8 mouse cellular contexts compared by ENCODE assay signal in genomic region chr8:122347811-122348552, GRCm38 (mm10). TPM values are rescaled to one million over a fixed set of nuclear protein-coding genes. Genes with fewer than 3 reads are reported as not detected.
A peak's percentile ranks its signal among the peaks of the same experiment; 100 is the strongest.
DNase-seq lines count a peak whose midpoint lies in the region; ATAC-seq and TF ChIP-seq lines count a peak whose summit lies in the region.
"Had no signal": no experiment of that assay in that cellular context is flagged by ENCODE, and none has a peak within 500 bp of the region (broad histone marks: within the 10 kb centered on the region; RNA-seq: fewer than 3 reads in every experiment).

No protein-coding gene starts in this region.

- H3K27ac ChIP-seq in heart, embryonic 13.5 days (replicated peaks): peak overlapping the region; percentile 59
- no peak overlapping the region for H3K27ac ChIP-seq in kidney, embryonic 14.5 days (ENCODE audit: low read depth, low read length)
- H3K27ac ChIP-seq: midbrain, embryonic 12.5 days had no signal

- H3K9ac ChIP-seq in heart, embryonic 13.5 days: no peak overlapping the region; the same call in 1 of the 2 replicates
- H3K9ac ChIP-seq in kidney, embryonic 14.5 days (ENCODE audit: low read depth, low read length): no peak overlapping the region
- H3K9ac ChIP-seq: midbrain, embryonic 12.5 days had no signal

- peak; percentile 82 for DNase-seq in layer of hippocampus, adult 11-12 months (ENCODE audit: low spot score)
- no peak for DNase-seq in layer of hippocampus, adult 9-10 months (ENCODE audit: low spot score)
- DNase-seq in brain, embryonic 14.5 days (ENCODE audit: low read depth): peak; percentile 90
- DNase-seq in right cerebral cortex, adult 18-20 months: peak; percentile 77
- DNase-seq in ovary, postnatal 14 days (ENCODE audit: low spot score): no peak

- ATAC-seq in heart, embryonic 13.5 days (ENCODE audit: extremely low read depth, insufficient number of reproducible peaks, low FRiP score, low TSS enrichment): no peak
- no peak for ATAC-seq in kidney, embryonic 14.5 days (ENCODE audit: low FRiP score, low TSS enrichment)

- no peaks in the 10 kb centered on the region for H3K36me3 ChIP-seq in heart, embryonic 13.5 days
- H3K36me3 ChIP-seq in kidney, embryonic 14.5 days (ENCODE audit: control insufficient read depth, insufficient read depth, low read length): no peaks in the 10 kb centered on the region
- H3K36me3 ChIP-seq: midbrain, embryonic 12.5 days had no signal

- H3K4me3 ChIP-seq in heart, embryonic 13.5 days: no peak overlapping the region
- no peak overlapping the region for H3K4me3 ChIP-seq in kidney, embryonic 14.5 days (ENCODE audit: low read length)
- H3K4me3 ChIP-seq: midbrain, embryonic 12.5 days had no signal

- peaks cover 66% of the 10 kb centered on the region for H3K4me1 ChIP-seq in heart, embryonic 13.5 days
- peaks cover 12% of the 10 kb centered on the region for H3K4me1 ChIP-seq in kidney, embryonic 14.5 days (ENCODE audit: control insufficient read depth, insufficient read depth, low read length)

- no peak overlapping the region for H3K4me2 ChIP-seq in heart, embryonic 13.5 days
- H3K4me2 ChIP-seq in kidney, embryonic 14.5 days (replicated peaks; ENCODE audit: low read depth, low read length): no peak overlapping the region
- H3K4me2 ChIP-seq: midbrain, embryonic 12.5 days had no signal

- H3K9me3 ChIP-seq in heart, embryonic 13.5 days: no peaks in the 10 kb centered on the region
- H3K9me3 ChIP-seq in kidney, embryonic 14.5 days (ENCODE audit: control insufficient read depth, low read length): no peaks in the 10 kb centered on the region
- H3K9me3 ChIP-seq: midbrain, embryonic 12.5 days had no signal

- no peak for TF ChIP-seq POLR2A in brain, embryonic 14.5 days (IDR thresholded peaks at IDR 0.05; ENCODE audit: borderline replicate concordance, extremely low read depth, insufficient read depth, insufficient read length, poor library complexity, severe bottlenecking)

- 0 out of 2 replicates have a peak, but pooled peaks cover 7% of the 10 kb centered on the region for H3K27me3 ChIP-seq in heart, embryonic 13.5 days (replicated peaks)
- H3K27me3 ChIP-seq in kidney, embryonic 14.5 days (ENCODE audit: control insufficient read depth, insufficient read depth, low read length): peaks cover 5% of the 10 kb centered on the region

- no peak for TF ChIP-seq CTCF in brain, embryonic 14.5 days (IDR thresholded peaks at IDR 0.05; ENCODE audit: borderline replicate concordance, extremely low read depth, insufficient read depth, insufficient read length)

- WGBS in heart, embryonic 13.5 days: 48% methylated on average over 5 of the region's 5 CpGs
- 83% methylated on average over 5 of the region's 5 CpGs for WGBS in kidney, embryonic 14.5 days

RNA-seq across cellular contexts. Expression of gene Trhr2, which starts 12.6 kb away (rescaled TPM):
- polyA plus RNA-seq in brain, embryonic 14.5 days (2012; rRNA removed): 0.09 and 0.10 TPM in 2 replicates
- not detected in 2 replicates for polyA plus RNA-seq in heart, embryonic 13.5 days (2015; fragmentation: Nextera tagmentation; extraction: Ambion mirVana)
- not detected in 2 replicates for polyA plus RNA-seq in kidney, embryonic 14.5 days (2014; fragmentation: Nextera tagmentation; extraction: Ambion mirVana)
- polyA plus RNA-seq: midbrain, embryonic 12.5 days had no signal

RNA-seq across cellular contexts. Expression of gene Zc3h18, which starts 28.4 kb away (rescaled TPM):
- 44.5 and 51.8 TPM in 2 replicates for polyA plus RNA-seq in brain, embryonic 14.5 days (2012; rRNA removed)
- 30.4 and 31.1 TPM in 2 replicates for polyA plus RNA-seq in heart, embryonic 13.5 days (2015; fragmentation: Nextera tagmentation; extraction: Ambion mirVana)
- 35.7 and 43.8 TPM in 2 replicates for polyA plus RNA-seq in kidney, embryonic 14.5 days (2014; fragmentation: Nextera tagmentation; extraction: Ambion mirVana)

Comparison
In these comparisons a context has a peak if more than half of its experiments do, and no peak if none do; other contexts are left out.
1. DNase-seq: peak in layer of hippocampus, adult 11-12 months (single experiment), brain, embryonic 14.5 days (single experiment) and right cerebral cortex, adult 18-20 months (single experiment); none in layer of hippocampus, adult 9-10 months (single experiment) and ovary, postnatal 14 days (single experiment).